Mouse (Mus musculus): ENCODE measurements around the gene Akt1.
A peak's percentile ranks its signal among the peaks of the same experiment; 100 is the strongest.

Akt1 gene

GRCm38 (mm10) chr12:112688458-112688857 is 13.8 kb upstream of the Akt1 start:
- no peak for DNase-seq (ENCODE audit: low spot score in 2 of 2)

GRCm38 (mm10) chr12:112683351-112683750 is 8.7 kb upstream of the Akt1 start:
- no peak for DNase-seq (ENCODE audit: low spot score in 2 of 2)

- DNase-seq (ENCODE audit: low spot score in 2 of 2): peak in 1 of 2 experiments; percentile 35
Measured at GRCm38 (mm10) chr12:112679027-112679996, 4.6 kb upstream of the Akt1 start.

- peak in 1 of 2 experiments; percentile 19 for DNase-seq (ENCODE audit: low spot score in 2 of 2)
Measured at GRCm38 (mm10) chr12:112678555-112679026, 3.9 kb upstream of the Akt1 start, which contains the start of gene Zbtb42. Zbtb42 (plus strand) TSS chr12:112678828.

- peak in 1 of 2 experiments; percentile 14 for DNase-seq (ENCODE audit: low spot score in 2 of 2)
Measured at GRCm38 (mm10) chr12:112677943-112678554, 3.4 kb upstream of the Akt1 start.

- DNase-seq (ENCODE audit: low spot score in 2 of 2): no peak
Measured at GRCm38 (mm10) chr12:112677076-112677475, 2.4 kb upstream of the Akt1 start.

- DNase-seq (ENCODE audit: low spot score in 2 of 2): peak; percentile 82 to 92
Measured at GRCm38 (mm10) chr12:112675245-112676035, 756 bp upstream of the Akt1 start.

GRCm38 (mm10) chr12:112673576-112674091 is 1.1 kb downstream of the Akt1 start:
- peak; percentile 28 to 47 for DNase-seq (ENCODE audit: low spot score in 2 of 2)

- peak in 1 of 2 experiments; percentile 31 for DNase-seq (ENCODE audit: low spot score in 2 of 2)
Measured at GRCm38 (mm10) chr12:112672744-112673575, 1.7 kb downstream of the Akt1 start.

- no peak for DNase-seq (ENCODE audit: low spot score in 2 of 2)
Measured at GRCm38 (mm10) chr12:112671891-112672290, 2.8 kb downstream of the Akt1 start.

GRCm38 (mm10) chr12:112670718-112671393 is 3.8 kb downstream of the Akt1 start:
- DNase-seq (ENCODE audit: low spot score in 2 of 2): no peak

- DNase-seq (ENCODE audit: low spot score in 2 of 2): no peak
Measured at GRCm38 (mm10) chr12:112667619-112668297, 6.9 kb downstream of the Akt1 start.

GRCm38 (mm10) chr12:112665881-112666544 is 8.7 kb downstream of the Akt1 start:
- no peak for DNase-seq (ENCODE audit: low spot score in 2 of 2)

GRCm38 (mm10) chr12:112665445-112665844 is 9.2 kb downstream of the Akt1 start:
- DNase-seq (ENCODE audit: low spot score in 2 of 2): no peak

- no peak for DNase-seq (ENCODE audit: low spot score in 2 of 2)
Measured at GRCm38 (mm10) chr12:112664656-112665055, 10.0 kb downstream of the Akt1 start.

GRCm38 (mm10) chr12:112664124-112664523 is 10.6 kb downstream of the Akt1 start:
- no peak for DNase-seq (ENCODE audit: low spot score in 2 of 2)

GRCm38 (mm10) chr12:112663716-112664115 is 11.0 kb downstream of the Akt1 start:
- no peak for DNase-seq (ENCODE audit: low spot score in 2 of 2)

- DNase-seq (ENCODE audit: low spot score in 2 of 2): no peak
Measured at GRCm38 (mm10) chr12:112663303-112663702, 11.4 kb downstream of the Akt1 start.

GRCm38 (mm10) chr12:112661851-112662250 is 12.8 kb downstream of the Akt1 start:
- no peak for DNase-seq (ENCODE audit: low spot score in 2 of 2)

All from thymus, postnatal 10 days (tissue).